Mouse (Mus musculus): Measurements from ENCODE around the gene Pde7b. TPM values are rescaled to one million over a fixed set of nuclear protein-coding genes. Genes with fewer than 3 reads are reported as not detected.

Pde7b gene
- polyA plus RNA-seq, 1 experiment: not detected

GRCm38 (mm10) chr10:20595107-20595810, 129.6 kb downstream of the Pde7b start:
- no peak for TF ChIP-seq POLR2A (IDR thresholded peaks at IDR 0.05; ENCODE audit: insufficient read depth, low read depth, low read length)
- no peak for TF ChIP-seq CTCF (IDR thresholded peaks at IDR 0.05; ENCODE audit: insufficient read depth, low read depth, low read length)
- H3K27ac ChIP-seq (ENCODE audit: insufficient read depth, low read depth, low read length): no peak overlapping the region
- no peak overlapping the region for H3K4me3 ChIP-seq (ENCODE audit: insufficient read depth, low read depth, low read length)
- peaks cover under 1% of the 10 kb centered on the region; the same call in 1 of the 2 replicates for H3K4me1 ChIP-seq (ENCODE audit: control insufficient read depth, insufficient read depth, low read length)
- 85% methylated on average over 5 of the region's 5 CpGs for WGBS

GRCm38 (mm10) chr10:20594015-20594414, 130.9 kb downstream of the Pde7b start:
- H3K27ac ChIP-seq (ENCODE audit: insufficient read depth, low read depth, low read length): no peak overlapping the region
- H3K4me1 ChIP-seq (ENCODE audit: control insufficient read depth, insufficient read depth, low read length): no peaks in the 10 kb centered on the region
- WGBS: 70% methylated on average over 5 of the region's 5 CpGs
- H3K4me3 ChIP-seq (ENCODE audit: insufficient read depth, low read depth, low read length): no peak overlapping the region
- TF ChIP-seq CTCF (IDR thresholded peaks at IDR 0.05; ENCODE audit: insufficient read depth, low read depth, low read length): no peak
- no peak for TF ChIP-seq POLR2A (IDR thresholded peaks at IDR 0.05; ENCODE audit: insufficient read depth, low read depth, low read length)

- Histone ChIP-seq H3K27ac (ENCODE audit: insufficient read depth, low read depth, low read length) (no peak overlapping the region), H3K4me3 (ENCODE audit: insufficient read depth, low read depth, low read length) (no peak overlapping the region), H3K4me1 (ENCODE audit: control insufficient read depth, insufficient read depth, low read length) (no peaks in the 10 kb centered on the region)
- no peak for TF ChIP-seq POLR2A (IDR thresholded peaks at IDR 0.05; ENCODE audit: insufficient read depth, low read depth, low read length)
- TF ChIP-seq CTCF (IDR thresholded peaks at IDR 0.05; ENCODE audit: insufficient read depth, low read depth, low read length): no peak
- WGBS: 73% methylated on average over 7 of the region's 7 CpGs
Observed at GRCm38 (mm10) chr10:20590100-20590499, 134.8 kb downstream of the Pde7b start.

GRCm38 (mm10) chr10:20585959-20586358, 138.9 kb downstream of the Pde7b start:
- no peaks in the 10 kb centered on the region for H3K4me1 ChIP-seq (ENCODE audit: control insufficient read depth, insufficient read depth, low read length)
- H3K27ac ChIP-seq (ENCODE audit: insufficient read depth, low read depth, low read length): no peak overlapping the region
- WGBS: 88% methylated on average over 4 of the region's 4 CpGs
- H3K4me3 ChIP-seq (ENCODE audit: insufficient read depth, low read depth, low read length): no peak overlapping the region
- no peak for TF ChIP-seq CTCF (IDR thresholded peaks at IDR 0.05; ENCODE audit: insufficient read depth, low read depth, low read length)
- TF ChIP-seq POLR2A (IDR thresholded peaks at IDR 0.05; ENCODE audit: insufficient read depth, low read depth, low read length): no peak

GRCm38 (mm10) chr10:20575002-20575401, 149.9 kb downstream of the Pde7b start:
- no peaks in the 10 kb centered on the region for H3K4me1 ChIP-seq (ENCODE audit: control insufficient read depth, insufficient read depth, low read length)
- H3K4me3 ChIP-seq (ENCODE audit: insufficient read depth, low read depth, low read length): no peak overlapping the region
- no peak for TF ChIP-seq CTCF (IDR thresholded peaks at IDR 0.05; ENCODE audit: insufficient read depth, low read depth, low read length)
- TF ChIP-seq POLR2A (IDR thresholded peaks at IDR 0.05; ENCODE audit: insufficient read depth, low read depth, low read length): no peak
- 96% methylated on average over 11 of the region's 11 CpGs for WGBS
- H3K27ac ChIP-seq (ENCODE audit: insufficient read depth, low read depth, low read length): no peak overlapping the region

- no peak for TF ChIP-seq POLR2A (IDR thresholded peaks at IDR 0.05; ENCODE audit: insufficient read depth, low read depth, low read length)
- no peak for TF ChIP-seq CTCF (IDR thresholded peaks at IDR 0.05; ENCODE audit: insufficient read depth, low read depth, low read length)
- WGBS: 93% methylated on average over 1 of the region's 1 CpGs
- no peak overlapping the region for H3K27ac ChIP-seq (ENCODE audit: insufficient read depth, low read depth, low read length)
- no peak overlapping the region for H3K4me3 ChIP-seq (ENCODE audit: insufficient read depth, low read depth, low read length)
- no peaks in the 10 kb centered on the region for H3K4me1 ChIP-seq (ENCODE audit: control insufficient read depth, insufficient read depth, low read length)
Observed at GRCm38 (mm10) chr10:20574414-20574813, 150.5 kb downstream of the Pde7b start.

GRCm38 (mm10) chr10:20571521-20571920, 153.4 kb downstream of the Pde7b start:
- Histone ChIP-seq H3K27ac (ENCODE audit: insufficient read depth, low read depth, low read length) (no peak overlapping the region), H3K4me1 (ENCODE audit: control insufficient read depth, insufficient read depth, low read length) (no peaks in the 10 kb centered on the region), H3K4me3 (ENCODE audit: insufficient read depth, low read depth, low read length) (no peak overlapping the region)
- WGBS: 77% methylated on average over 2 of the region's 2 CpGs
- TF ChIP-seq POLR2A (IDR thresholded peaks at IDR 0.05; ENCODE audit: insufficient read depth, low read depth, low read length) (no peak), CTCF (IDR thresholded peaks at IDR 0.05; ENCODE audit: insufficient read depth, low read depth, low read length) (no peak)

- Histone ChIP-seq H3K4me3 (ENCODE audit: insufficient read depth, low read depth, low read length) (no peak overlapping the region), H3K27ac (ENCODE audit: insufficient read depth, low read depth, low read length) (no peak overlapping the region), H3K4me1 (ENCODE audit: control insufficient read depth, insufficient read depth, low read length) (no peaks in the 10 kb centered on the region)
- 55% methylated on average over 6 of the region's 6 CpGs for WGBS
- TF ChIP-seq CTCF (IDR thresholded peaks at IDR 0.05; ENCODE audit: insufficient read depth, low read depth, low read length) (no peak), POLR2A (IDR thresholded peaks at IDR 0.05; ENCODE audit: insufficient read depth, low read depth, low read length) (no peak)
Observed at GRCm38 (mm10) chr10:20568630-20569029, 156.2 kb downstream of the Pde7b start.

- TF ChIP-seq POLR2A (IDR thresholded peaks at IDR 0.05; ENCODE audit: insufficient read depth, low read depth, low read length): no peak
- TF ChIP-seq CTCF (IDR thresholded peaks at IDR 0.05; ENCODE audit: insufficient read depth, low read depth, low read length): no peak
- WGBS: 97% methylated on average over 5 of the region's 5 CpGs
- H3K27ac ChIP-seq (ENCODE audit: insufficient read depth, low read depth, low read length): no peak overlapping the region
Observed at GRCm38 (mm10) chr10:20567684-20568236, 157.1 kb downstream of the Pde7b start.

More at GRCm38 (mm10) chr10:20567684-20568236, 157.1 kb downstream of the Pde7b start:
- Histone ChIP-seq H3K4me1 (ENCODE audit: control insufficient read depth, insufficient read depth, low read length) (no peaks in the 10 kb centered on the region), H3K4me3 (ENCODE audit: insufficient read depth, low read depth, low read length) (no peak overlapping the region)
